Mouse (Mus musculus): ENCODE data around the gene Platr17.

DNA sequence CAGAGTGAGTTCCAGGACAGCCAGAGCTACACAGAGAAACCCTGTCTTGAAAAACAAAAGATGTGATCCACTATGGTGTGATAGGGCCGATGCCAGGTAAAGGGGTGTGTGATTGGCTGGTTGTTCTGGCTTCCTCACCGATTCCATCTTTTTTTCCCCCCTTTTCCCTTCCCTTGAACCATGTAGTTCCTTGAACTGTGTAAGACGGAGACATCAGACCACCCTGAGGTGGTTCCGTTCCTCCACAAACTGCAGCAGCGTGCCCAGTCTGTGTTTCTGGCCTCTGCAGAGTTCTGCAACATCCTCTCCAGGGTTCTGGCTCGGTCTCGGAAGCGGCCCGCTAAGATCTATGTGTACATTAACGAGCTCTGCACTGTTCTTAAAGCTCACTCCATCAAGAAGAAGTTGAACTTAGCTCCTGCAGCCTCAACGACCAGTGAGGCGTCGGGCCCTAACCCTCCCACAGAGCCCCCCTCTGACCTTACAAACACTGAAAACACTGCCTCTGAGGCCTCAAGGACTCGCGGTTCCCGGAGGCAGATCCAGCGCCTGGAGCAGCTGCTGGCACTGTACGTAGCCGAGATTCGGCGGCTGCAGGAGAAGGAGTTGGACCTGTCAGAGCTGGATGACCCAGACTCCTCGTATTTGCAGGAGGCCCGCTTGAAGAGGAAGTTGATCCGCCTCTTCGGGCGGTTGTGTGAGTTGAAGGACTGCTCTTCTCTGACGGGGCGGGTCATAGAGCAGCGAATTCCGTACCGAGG, 6.3 kb downstream of the Platr17 start:
- TF ChIP-seq GATA1 (IDR thresholded peaks at IDR 0.05; ENCODE audit: low read length) (no peak), TAL1 (IDR thresholded peaks at IDR 0.05; ENCODE audit: low read length) (no peak)
